ENCODE assay signal across 15 mouse cellular contexts in the genomic region with DNA sequence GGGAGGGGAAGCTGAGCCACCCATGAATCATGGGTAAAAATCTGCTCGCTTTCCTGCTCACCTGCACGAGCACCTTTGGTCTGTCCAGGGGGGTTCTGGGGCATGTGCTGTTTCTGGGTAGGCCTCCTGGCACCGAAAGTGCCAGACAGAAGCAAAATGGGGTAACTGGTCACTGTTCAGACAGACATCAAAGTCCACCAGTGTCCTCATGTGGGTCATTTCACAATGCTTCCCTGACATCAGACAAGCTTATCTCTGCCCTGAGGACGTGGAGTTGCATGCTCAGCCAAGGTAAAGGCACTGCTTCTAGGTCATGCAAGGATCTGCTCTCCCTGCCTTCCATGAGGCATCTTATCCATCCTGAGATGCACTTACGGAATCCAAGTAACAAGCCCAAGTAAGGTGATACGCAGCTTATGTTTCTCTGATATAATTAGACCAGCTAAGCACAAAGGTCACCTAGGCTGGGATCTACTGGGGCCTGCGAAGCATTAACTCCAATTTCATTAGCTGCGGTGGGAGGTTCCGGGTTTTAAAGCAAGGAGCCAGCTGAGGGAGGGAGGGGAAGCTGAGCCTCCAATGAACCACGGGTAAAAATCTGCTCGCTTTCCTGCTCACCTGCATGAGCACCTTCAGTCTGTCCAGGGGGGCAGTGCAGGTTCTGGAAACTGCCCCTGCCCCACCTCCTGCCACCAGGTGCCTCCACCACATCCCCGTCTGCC. TPM values are rescaled to one million over a fixed set of nuclear protein-coding genes. Genes with fewer than 3 reads are reported as not detected.
DNase-seq lines count a peak whose midpoint lies in the region; ATAC-seq and TF ChIP-seq lines count a peak whose summit lies in the region.
"Had no signal": no experiment of that assay in that cellular context is flagged by ENCODE, and none has a peak within 500 bp of the region (broad histone marks: within the 10 kb centered on the region; RNA-seq: fewer than 3 reads in every experiment).

No protein-coding gene starts in this region.

- no peak overlapping the region for H3K4me3 ChIP-seq in left cerebral cortex, adult 2 months
- no peak overlapping the region for H3K4me3 ChIP-seq in kidney, postnatal 0 days (replicated peaks; ENCODE audit: low read depth, low read length)
- no peak overlapping the region for H3K4me3 ChIP-seq in small intestine, adult 2 months (ENCODE audit: low read depth, low read length)
- H3K4me3 ChIP-seq: heart, embryonic 13.5 days had no signal

- peak; percentile 63 to 86 for DNase-seq in adrenal gland, adult (ENCODE audit: inconsistent age in 2 of 2, low spot score in 1 of 2)
- DNase-seq in adrenal gland, adult 18-20 months (ENCODE audit: low spot score in 2 of 2): no peak
- DNase-seq in left cerebral cortex, adult 2 months (ENCODE audit: extremely low spot score in 1 of 2, low spot score in 2 of 2): no peak
- no peak for DNase-seq in left cerebral cortex, postnatal 10 days (ENCODE audit: extremely low spot score in 1 of 2, low spot score in 2 of 2)
- no peak for DNase-seq in kidney, postnatal 0 days (ENCODE audit: low spot score)
- DNase-seq in spleen, postnatal 4 days (ENCODE audit: low spot score in 2 of 2): no peak
- no peak for DNase-seq in urinary bladder, postnatal 25 days (ENCODE audit: low spot score)
- DNase-seq: layer of hippocampus, postnatal 36 days; right cerebral cortex, postnatal 14 days; thymus, adult 2 months had no signal

- H3K27ac ChIP-seq in left cerebral cortex, adult 2 months: peak overlapping the region; percentile 54; the same call in 1 of the 2 replicates
- H3K27ac ChIP-seq in kidney, postnatal 0 days: peak overlapping the region; percentile 57; the same call in 1 of the 2 replicates
- H3K27ac ChIP-seq in small intestine, adult 2 months (ENCODE audit: insufficient read depth, low read depth, low read length): peak overlapping the region; percentile 33
- H3K27ac ChIP-seq: heart, embryonic 13.5 days had no signal

- H3K4me1 ChIP-seq in kidney, postnatal 0 days (replicated peaks; ENCODE audit: insufficient read depth, low read length): peaks cover 20% of the 10 kb centered on the region
- peaks cover 15% of the 10 kb centered on the region for H3K4me1 ChIP-seq in small intestine, adult 2 months (ENCODE audit: control insufficient read depth, insufficient read depth, insufficient read length, low read length)

- no peaks in the 10 kb centered on the region for H3K9me3 ChIP-seq in kidney, postnatal 0 days (replicated peaks; ENCODE audit: low read length)
- H3K9me3 ChIP-seq: heart, embryonic 13.5 days had no signal

- no peak overlapping the region for H3K9ac ChIP-seq in kidney, postnatal 0 days (ENCODE audit: low read depth, low read length)
- H3K9ac ChIP-seq: heart, embryonic 13.5 days had no signal

- no peak for ATAC-seq in kidney, postnatal 0 days (replicated peaks; ENCODE audit: low FRiP score, low read depth)
- ATAC-seq: activated CD4-positive, CD25-positive, alpha-beta regulatory T cell, adult 4 months had no signal

- no peaks in the 10 kb centered on the region for H3K27me3 ChIP-seq in kidney, postnatal 0 days (ENCODE audit: insufficient read depth, low read length)
- no peaks in the 10 kb centered on the region for H3K27me3 ChIP-seq in small intestine, adult 2 months (ENCODE audit: control insufficient read depth, insufficient read depth, low read length)
- H3K27me3 ChIP-seq: CH12.LX; heart, embryonic 13.5 days had no signal

- no peak for TF ChIP-seq POLR2A in small intestine, adult 2 months (IDR thresholded peaks at IDR 0.05; ENCODE audit: low read depth, low read length)

- TF ChIP-seq CTCF in left cerebral cortex, adult 2 months (IDR thresholded peaks at IDR 0.05): no peak
- TF ChIP-seq CTCF in kidney, postnatal 0 days (IDR thresholded peaks at IDR 0.05; ENCODE audit: low read depth): no peak; the same call in 1 of the 2 replicates
- no peak for TF ChIP-seq CTCF in small intestine, adult 2 months (IDR thresholded peaks at IDR 0.05; ENCODE audit: extremely low read depth, insufficient read length, insufficient replicate concordance, low read depth, low read length)

- H3K36me3 ChIP-seq in kidney, postnatal 0 days (ENCODE audit: insufficient read depth, low read length): peaks cover 57% of the 10 kb centered on the region
- peaks cover 69% of the 10 kb centered on the region for H3K36me3 ChIP-seq in small intestine, adult 2 months (ENCODE audit: control insufficient read depth, insufficient read depth, low read length)

- 48% methylated on average over 12 of the region's 12 CpGs for whole genome bisulfite sequencing in kidney, postnatal 0 days
- WGBS in small intestine, adult 2 months: 48% methylated on average over 12 of the region's 12 CpGs

- intact Hi-C loops in left cerebral cortex, adult 2 months (cut with DNase I): no loop called here
- intact Hi-C loops in left cerebral cortex, postnatal 10 days (cut with DNase I): no loop called here

- no peak overlapping the region for H3K4me2 ChIP-seq in kidney, postnatal 0 days (ENCODE audit: low read length)
- H3K4me2 ChIP-seq: heart, embryonic 13.5 days had no signal

RNA-seq across cellular contexts. Expression of a gene that starts 22.9 kb away (rescaled TPM):
- total RNA-seq in adrenal gland, adult 18-20 months (2021): 10 to 100 TPM; 56.9 to 66.5 TPM
- 10 to 100 TPM; 47.2 to 47.8 TPM for total RNA-seq in left cerebral cortex, adult 2 months (2021)
- total RNA-seq in left cerebral cortex, postnatal 10 days (2021): 10 to 100 TPM; 46.5 to 46.9 TPM
- 44.1 and 44.8 TPM in 2 replicates for polyA plus RNA-seq in kidney, postnatal 0 days (2015; fragmentation: Nextera tagmentation; extraction: Ambion mirVana)
- polyA plus RNA-seq in small intestine, adult 2 months (2012; rRNA removed): 22.3 and 32.6 TPM in 2 replicates

RNA-seq across cellular contexts. Expression of a gene that starts 30.5 kb away (rescaled TPM):
- total RNA-seq in adrenal gland, adult 18-20 months (2021): 1 to 10 TPM; 1.7 to 2.1 TPM
- total RNA-seq in left cerebral cortex, adult 2 months (2021): 10 to 100 TPM in 1 of 2 experiments, under 1 TPM in 1; 0.44 to 19.4 TPM
- 1 to 10 TPM; 1.7 to 3.4 TPM for total RNA-seq in left cerebral cortex, postnatal 10 days (2021)
- 43.5 and 50.3 TPM in 2 replicates for polyA plus RNA-seq in kidney, postnatal 0 days (2015; fragmentation: Nextera tagmentation; extraction: Ambion mirVana)
- polyA plus RNA-seq in small intestine, adult 2 months (2012; rRNA removed): 5.5 and 5.8 TPM in 2 replicates
- total RNA-seq: CH12.LX had no signal
- polyA plus RNA-seq: activated CD4-positive, CD25-positive, alpha-beta regulatory T cell, adult 4 months; limb, embryonic 11.5 days had no signal

RNA-seq across cellular contexts. Expression of a gene that starts 31.7 kb away (rescaled TPM):
- 1 to 10 TPM; 4.1 to 4.5 TPM for total RNA-seq in adrenal gland, adult 18-20 months (2021)
- 1 to 10 TPM; 3.3 to 3.7 TPM for total RNA-seq in left cerebral cortex, adult 2 months (2021)
- total RNA-seq in left cerebral cortex, postnatal 10 days (2021): 1 to 10 TPM; 3.3 to 3.7 TPM
- 4.7 TPM in 2 replicates for polyA plus RNA-seq in kidney, postnatal 0 days (2015; fragmentation: Nextera tagmentation; extraction: Ambion mirVana)
- 2.4 and 4.4 TPM in 2 replicates for polyA plus RNA-seq in small intestine, adult 2 months (2012; rRNA removed)

RNA-seq across cellular contexts. Expression of a gene that starts 32.7 kb away (rescaled TPM):
- total RNA-seq in adrenal gland, adult 18-20 months (2021): 10 to 100 TPM; 48.8 to 55.3 TPM
- 10 to 100 TPM; 65.2 to 79.1 TPM for total RNA-seq in left cerebral cortex, adult 2 months (2021)
- 10 to 100 TPM; 48.9 to 51.3 TPM for total RNA-seq in left cerebral cortex, postnatal 10 days (2021)
- 15.0 and 16.9 TPM in 2 replicates for polyA plus RNA-seq in kidney, postnatal 0 days (2015; fragmentation: Nextera tagmentation; extraction: Ambion mirVana)
- 12.5 and 27.0 TPM in 2 replicates for polyA plus RNA-seq in small intestine, adult 2 months (2012; rRNA removed)

RNA-seq across cellular contexts. Expression of a gene that starts 36.9 kb away (rescaled TPM):
- total RNA-seq in adrenal gland, adult 18-20 months (2021): 100 to 1,000 TPM; 158 to 166 TPM
- total RNA-seq in left cerebral cortex, adult 2 months (2021): 100 to 1,000 TPM; 341 to 349 TPM
- 100 to 1,000 TPM; 168 to 176 TPM for total RNA-seq in left cerebral cortex, postnatal 10 days (2021)
- 87.0 and 96.8 TPM in 2 replicates for polyA plus RNA-seq in kidney, postnatal 0 days (2015; fragmentation: Nextera tagmentation; extraction: Ambion mirVana)
- polyA plus RNA-seq in small intestine, adult 2 months (2012; rRNA removed): 117 and 134 TPM in 2 replicates

Comparison
In these comparisons a context has a peak if more than half of its experiments do, and no peak if none do; other contexts are left out.
1. DNase-seq: peak in adrenal gland, adult (2 of 2); none in adrenal gland, adult 18-20 months (0 of 2), left cerebral cortex, adult 2 months (0 of 2), left cerebral cortex, postnatal 10 days (0 of 2), kidney, postnatal 0 days (single experiment), spleen, postnatal 4 days (0 of 2) and urinary bladder, postnatal 25 days (single experiment).
2. Peak in every context shown above with its lines, with median percentiles within 50 percentile points of each other: H3K27ac ChIP-seq.